Mouse (Mus musculus): Measurements from ENCODE around the gene Drp2. TPM values are rescaled to one million over a fixed set of nuclear protein-coding genes. Genes with fewer than 3 reads are reported as not detected.

Drp2 gene
- polyA plus RNA-seq, 1 experiment, result 2.0 TPM

DNA sequence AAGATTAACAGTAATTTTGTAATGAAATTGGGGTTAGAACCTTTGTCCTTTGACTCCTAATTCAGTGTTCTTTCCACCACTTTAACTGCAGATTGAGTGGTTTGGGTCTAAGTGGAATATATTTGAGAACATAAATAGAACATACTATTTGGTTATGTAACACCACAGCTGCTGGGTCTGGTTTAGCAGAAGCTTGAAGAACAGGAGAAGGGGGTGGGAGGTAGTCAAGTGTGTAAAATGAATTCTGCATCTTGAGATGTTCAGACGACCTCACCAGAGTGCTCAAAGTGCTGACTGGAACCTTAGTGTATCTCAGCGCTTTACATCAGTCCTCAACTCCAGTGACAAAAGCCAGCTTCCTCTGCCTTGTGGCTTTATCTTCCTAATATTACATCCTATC is 5.4 kb upstream of the Drp2 start:
- no peaks in the 10 kb centered on the region for H3K4me1 ChIP-seq (ENCODE audit: control insufficient read depth, insufficient read depth, low read length)
- TF ChIP-seq POLR2A (IDR thresholded peaks at IDR 0.05; ENCODE audit: borderline replicate concordance, control insufficient read depth, low read depth, low read length) (no peak), CTCF (IDR thresholded peaks at IDR 0.05; ENCODE audit: control insufficient read depth, insufficient read depth, low read length) (no peak)
- 74% methylated on average over 2 of the region's 2 CpGs for WGBS
- H3K27ac ChIP-seq (ENCODE audit: control insufficient read depth, insufficient read depth, low read depth, low read length, poor library complexity), result no peak overlapping the region
- no peak overlapping the region for H3K4me3 ChIP-seq (replicated peaks; ENCODE audit: control insufficient read depth, low read depth, low read length)

DNA sequence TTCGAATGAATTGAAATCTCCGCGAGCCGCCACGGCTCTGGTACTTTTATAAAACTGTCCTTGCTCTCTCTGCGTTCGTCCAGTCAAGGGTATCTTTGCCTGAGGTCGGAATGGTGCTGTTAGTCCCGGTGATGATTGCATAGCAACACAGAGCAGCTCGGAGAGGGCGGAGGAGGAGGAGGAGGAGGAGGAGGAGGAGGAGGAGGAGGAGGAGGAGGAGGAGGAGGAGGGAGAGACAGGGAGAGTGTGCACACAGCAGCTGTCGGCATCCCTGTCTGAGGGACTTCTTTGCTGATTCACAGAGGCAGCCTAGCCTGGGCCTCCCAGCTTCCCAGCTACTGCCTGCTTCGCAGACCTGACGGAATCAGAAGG is 219 bp downstream of the Drp2 start:
- Histone ChIP-seq H3K4me1 (ENCODE audit: control insufficient read depth, insufficient read depth, low read length) (no peaks in the 10 kb centered on the region), H3K4me3 (replicated peaks; ENCODE audit: control insufficient read depth, low read depth, low read length) (no peak overlapping the region), H3K27ac (ENCODE audit: control insufficient read depth, insufficient read depth, low read depth, low read length, poor library complexity) (no peak overlapping the region)
- WGBS, result 28% methylated on average over 12 of the region's 14 CpGs
- TF ChIP-seq POLR2A (IDR thresholded peaks at IDR 0.05; ENCODE audit: borderline replicate concordance, control insufficient read depth, low read depth, low read length) (no peak), CTCF (IDR thresholded peaks at IDR 0.05; ENCODE audit: control insufficient read depth, insufficient read depth, low read length) (no peak)

DNA sequence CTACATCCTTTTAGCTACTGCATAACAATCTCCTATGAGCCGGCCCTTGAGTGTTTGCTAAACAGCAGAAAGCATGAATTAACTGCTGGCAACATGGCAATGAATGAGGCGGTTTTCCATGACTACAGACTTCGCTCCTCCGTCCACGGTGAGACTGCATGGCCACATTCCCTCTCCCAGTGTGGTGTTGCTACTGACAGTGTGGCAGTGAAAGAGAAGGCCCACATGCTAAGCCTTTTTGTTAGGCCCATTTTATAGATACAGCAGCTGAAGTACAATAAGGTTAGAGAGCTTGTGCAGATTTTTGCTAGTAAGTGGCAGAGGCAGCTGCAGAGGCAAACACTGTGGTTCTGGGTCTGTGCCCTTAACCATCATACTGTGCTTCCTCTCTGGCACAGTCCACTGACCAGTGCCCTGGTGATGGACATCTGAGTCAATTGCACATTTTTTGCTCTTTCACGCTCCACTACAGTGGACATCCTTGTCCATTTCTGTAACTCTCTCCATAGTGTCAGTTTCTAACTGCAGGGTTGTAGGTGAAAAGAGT is 5.1 kb downstream of the Drp2 start:
- Histone ChIP-seq H3K4me1 (ENCODE audit: control insufficient read depth, insufficient read depth, low read length) (no peaks in the 10 kb centered on the region), H3K4me3 (replicated peaks; ENCODE audit: control insufficient read depth, low read depth, low read length) (no peak overlapping the region), H3K27ac (ENCODE audit: control insufficient read depth, insufficient read depth, low read depth, low read length, poor library complexity) (no peak overlapping the region)
- 87% methylated on average over 6 of the region's 6 CpGs for WGBS
- TF ChIP-seq POLR2A (IDR thresholded peaks at IDR 0.05; ENCODE audit: borderline replicate concordance, control insufficient read depth, low read depth, low read length), result no peak
- TF ChIP-seq CTCF (IDR thresholded peaks at IDR 0.05; ENCODE audit: control insufficient read depth, insufficient read depth, low read length), result no peak

DNA sequence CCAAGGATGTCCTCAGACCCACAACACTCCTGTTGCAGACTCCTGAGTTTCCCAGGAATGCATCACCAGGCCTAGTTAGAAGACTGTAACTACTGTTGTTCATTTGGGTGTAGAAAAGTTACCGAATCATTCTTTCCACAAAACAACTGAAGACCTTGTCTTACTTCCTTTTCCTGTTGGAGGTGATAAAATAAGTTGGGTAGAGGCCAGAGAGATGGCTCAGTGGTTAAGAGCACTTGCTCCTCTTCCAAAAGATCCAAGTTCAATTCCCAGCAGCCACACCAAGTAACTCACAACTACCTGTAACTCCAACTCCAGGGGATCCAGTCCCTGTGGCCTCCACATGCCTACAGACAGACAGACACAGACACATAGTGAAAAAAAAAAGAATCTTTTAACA is 7.7 kb downstream of the Drp2 start:
- TF ChIP-seq POLR2A (IDR thresholded peaks at IDR 0.05; ENCODE audit: borderline replicate concordance, control insufficient read depth, low read depth, low read length), result no peak
- no peak for TF ChIP-seq CTCF (IDR thresholded peaks at IDR 0.05; ENCODE audit: control insufficient read depth, insufficient read depth, low read length)
- Histone ChIP-seq H3K27ac (ENCODE audit: control insufficient read depth, insufficient read depth, low read depth, low read length, poor library complexity) (no peak overlapping the region), H3K4me3 (replicated peaks; ENCODE audit: control insufficient read depth, low read depth, low read length) (no peak overlapping the region), H3K4me1 (ENCODE audit: control insufficient read depth, insufficient read depth, low read length) (no peaks in the 10 kb centered on the region)
- 38% methylated on average over 1 of the region's 1 CpGs for whole genome bisulfite sequencing

DNA sequence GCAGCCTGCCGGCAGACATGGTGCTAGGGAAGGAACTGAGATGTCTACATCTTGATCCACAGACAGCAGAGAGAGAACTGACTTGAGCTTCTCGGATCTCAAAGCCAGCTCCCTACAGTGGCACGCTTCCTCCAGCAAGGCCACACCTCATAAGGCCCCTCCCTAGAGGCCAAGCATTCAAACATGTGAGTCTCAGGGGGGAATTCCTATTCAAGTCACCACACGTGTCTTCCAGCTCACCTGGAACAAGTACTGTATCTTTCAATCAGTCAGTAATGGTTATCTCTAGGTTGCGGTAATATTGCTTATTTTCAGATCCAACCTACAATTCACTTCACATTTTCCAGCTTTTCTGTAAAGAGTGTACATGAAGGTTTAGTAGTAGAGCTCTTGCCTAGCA is 15.7 kb downstream of the Drp2 start:
- Histone ChIP-seq H3K4me1 (ENCODE audit: control insufficient read depth, insufficient read depth, low read length) (no peaks in the 10 kb centered on the region), H3K27ac (ENCODE audit: control insufficient read depth, insufficient read depth, low read depth, low read length, poor library complexity) (no peak overlapping the region), H3K4me3 (replicated peaks; ENCODE audit: control insufficient read depth, low read depth, low read length) (no peak overlapping the region)
- TF ChIP-seq POLR2A (IDR thresholded peaks at IDR 0.05; ENCODE audit: borderline replicate concordance, control insufficient read depth, low read depth, low read length), result no peak
- TF ChIP-seq CTCF (IDR thresholded peaks at IDR 0.05; ENCODE audit: control insufficient read depth, insufficient read depth, low read length), result no peak
- 80% methylated on average over 5 of the region's 5 CpGs for WGBS

DNA sequence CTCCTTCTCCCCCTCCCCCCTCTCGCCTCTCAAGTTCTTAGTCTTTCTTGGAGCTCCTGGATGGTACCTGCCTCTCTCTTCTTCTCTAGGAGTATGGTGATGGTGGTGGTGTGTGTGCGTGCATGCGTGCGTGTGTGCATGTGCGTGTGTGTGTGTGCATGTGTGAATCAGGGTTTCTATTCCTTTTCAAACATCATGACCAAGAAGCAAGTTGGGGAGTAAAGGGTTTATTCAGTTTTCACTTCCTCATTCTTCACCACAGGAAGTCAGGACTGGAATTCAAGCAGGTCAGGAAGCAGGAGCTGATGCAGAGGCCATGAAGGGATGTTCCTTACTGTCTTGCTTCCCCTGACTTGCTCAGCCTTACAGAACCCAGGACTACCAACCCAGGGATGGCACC is 19.9 kb downstream of the Drp2 start:
- no peak overlapping the region for H3K4me3 ChIP-seq (replicated peaks; ENCODE audit: control insufficient read depth, low read depth, low read length)
- no peaks in the 10 kb centered on the region for H3K4me1 ChIP-seq (ENCODE audit: control insufficient read depth, insufficient read depth, low read length)
- no peak overlapping the region for H3K27ac ChIP-seq (ENCODE audit: control insufficient read depth, insufficient read depth, low read depth, low read length, poor library complexity)
- no peak for TF ChIP-seq CTCF (IDR thresholded peaks at IDR 0.05; ENCODE audit: control insufficient read depth, insufficient read depth, low read length)
- TF ChIP-seq POLR2A (IDR thresholded peaks at IDR 0.05; ENCODE audit: borderline replicate concordance, control insufficient read depth, low read depth, low read length), result no peak
- WGBS, result 75% methylated on average over 5 of the region's 5 CpGs

DNA sequence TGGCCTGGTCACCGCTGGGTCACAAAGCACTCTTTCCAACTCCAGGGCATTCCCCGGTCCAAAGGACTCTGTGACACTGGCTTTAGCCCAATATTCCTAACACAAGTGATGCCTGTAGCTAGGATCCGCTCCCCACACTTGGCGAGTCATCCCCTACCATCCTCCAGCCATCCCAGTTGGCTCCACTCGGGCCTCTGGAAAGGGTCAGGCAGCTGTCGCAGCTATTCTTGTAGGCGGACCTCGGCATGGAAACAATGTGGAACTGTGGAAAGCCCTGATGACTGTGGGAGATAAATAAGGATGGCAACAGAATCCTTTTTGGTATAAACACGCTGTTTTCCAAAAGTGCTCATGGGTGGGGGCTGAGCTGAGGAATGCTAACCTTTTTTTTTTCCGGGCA is 21.4 kb downstream of the Drp2 start:
- WGBS, result 85% methylated on average over 10 of the region's 10 CpGs
- TF ChIP-seq CTCF (IDR thresholded peaks at IDR 0.05; ENCODE audit: control insufficient read depth, insufficient read depth, low read length) (no peak), POLR2A (IDR thresholded peaks at IDR 0.05; ENCODE audit: borderline replicate concordance, control insufficient read depth, low read depth, low read length) (no peak)
- Histone ChIP-seq H3K27ac (ENCODE audit: control insufficient read depth, insufficient read depth, low read depth, low read length, poor library complexity) (no peak overlapping the region), H3K4me1 (ENCODE audit: control insufficient read depth, insufficient read depth, low read length) (no peaks in the 10 kb centered on the region), H3K4me3 (replicated peaks; ENCODE audit: control insufficient read depth, low read depth, low read length) (no peak overlapping the region)

DNA sequence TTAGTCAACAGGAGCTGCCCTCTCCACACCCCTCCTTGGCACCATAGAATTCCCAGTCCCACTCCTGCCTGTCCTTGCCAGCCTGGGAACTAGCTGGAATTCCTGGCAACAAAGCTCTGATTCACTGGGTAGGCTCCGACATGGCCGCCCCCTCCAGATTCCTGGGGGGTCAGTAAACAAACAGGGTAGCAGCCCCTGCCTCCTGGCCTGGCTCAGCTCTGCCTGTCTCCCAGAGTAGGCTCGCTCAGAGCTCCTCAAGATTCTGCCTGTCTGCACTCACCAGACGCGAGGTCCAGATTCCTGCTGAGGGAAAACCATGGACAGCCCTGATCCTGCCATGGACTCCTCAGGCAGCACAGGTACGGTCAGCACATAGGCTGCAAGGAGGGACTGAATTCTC is 22.5 kb downstream of the Drp2 start:
- WGBS, result 85% methylated on average over 6 of the region's 6 CpGs
- Histone ChIP-seq H3K4me3 (replicated peaks; ENCODE audit: control insufficient read depth, low read depth, low read length) (no peak overlapping the region), H3K27ac (ENCODE audit: control insufficient read depth, insufficient read depth, low read depth, low read length, poor library complexity) (no peak overlapping the region), H3K4me1 (ENCODE audit: control insufficient read depth, insufficient read depth, low read length) (no peaks in the 10 kb centered on the region)
- TF ChIP-seq POLR2A (IDR thresholded peaks at IDR 0.05; ENCODE audit: borderline replicate concordance, control insufficient read depth, low read depth, low read length) (no peak), CTCF (IDR thresholded peaks at IDR 0.05; ENCODE audit: control insufficient read depth, insufficient read depth, low read length) (no peak)

DNA sequence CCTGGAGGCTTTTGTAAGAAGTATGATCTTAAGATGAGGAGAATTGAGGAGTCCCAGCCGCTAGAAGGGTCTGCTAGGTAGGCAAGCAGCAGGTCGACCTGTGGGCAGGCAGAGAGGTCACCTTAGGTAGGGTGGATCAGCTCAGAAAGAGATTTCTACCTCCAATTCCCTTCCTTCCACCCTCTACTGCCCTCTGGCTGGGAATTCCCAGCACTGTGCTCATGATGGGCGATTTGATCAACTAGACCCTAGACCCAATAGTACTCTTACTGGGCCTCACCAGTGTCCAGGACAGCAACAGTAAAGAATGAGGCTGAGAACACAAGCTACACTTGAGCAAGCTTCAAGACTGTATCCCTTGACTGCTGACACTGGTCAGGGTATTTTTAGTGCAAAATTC is 23.0 kb downstream of the Drp2 start:
- TF ChIP-seq CTCF (IDR thresholded peaks at IDR 0.05; ENCODE audit: control insufficient read depth, insufficient read depth, low read length) (no peak), POLR2A (IDR thresholded peaks at IDR 0.05; ENCODE audit: borderline replicate concordance, control insufficient read depth, low read depth, low read length) (no peak)
- 68% methylated on average over 3 of the region's 3 CpGs for WGBS
- H3K27ac ChIP-seq (ENCODE audit: control insufficient read depth, insufficient read depth, low read depth, low read length, poor library complexity), result no peak overlapping the region
- H3K4me1 ChIP-seq (ENCODE audit: control insufficient read depth, insufficient read depth, low read length), result no peaks in the 10 kb centered on the region
- no peak overlapping the region for H3K4me3 ChIP-seq (replicated peaks; ENCODE audit: control insufficient read depth, low read depth, low read length)
